16 mouse cellular contexts compared by ENCODE assay signal in genomic region chr11:67001717-67002116, GRCm38 (mm10). TPM values are rescaled to one million over a fixed set of nuclear protein-coding genes. Genes with fewer than 3 reads are reported as not detected.
DNase-seq lines count a peak whose midpoint lies in the region; ATAC-seq lines count a peak whose summit lies in the region.
"Had no signal": no experiment of that assay in that cellular context is flagged by ENCODE, and none has a peak within 500 bp of the region (broad histone marks: within the 10 kb centered on the region; RNA-seq: fewer than 3 reads in every experiment).

No protein-coding gene starts in this region.

- no peaks in the 10 kb centered on the region for H3K36me3 ChIP-seq in hindbrain, embryonic 10.5 days
- H3K36me3 ChIP-seq in midbrain, embryonic 12.5 days = no peaks in the 10 kb centered on the region
- H3K36me3 ChIP-seq: limb, embryonic 12.5 days had no signal

- H3K4me1 ChIP-seq in hindbrain, embryonic 10.5 days (replicated peaks) = peaks cover 32% of the 10 kb centered on the region
- H3K4me1 ChIP-seq in midbrain, embryonic 12.5 days = peaks cover 18% of the 10 kb centered on the region
- H3K4me1 ChIP-seq: limb, embryonic 12.5 days had no signal

- ATAC-seq in midbrain, embryonic 12.5 days (ENCODE audit: low FRiP score, low read depth) = peak; percentile 70

- H3K9ac ChIP-seq in midbrain, embryonic 12.5 days (replicated peaks) = no peak overlapping the region
- H3K9ac ChIP-seq: limb, embryonic 12.5 days had no signal

- H3K4me2 ChIP-seq in midbrain, embryonic 12.5 days (replicated peaks) = no peak overlapping the region
- H3K4me2 ChIP-seq: limb, embryonic 12.5 days had no signal

- H3K27ac ChIP-seq in hindbrain, embryonic 10.5 days = peak overlapping the region; percentile 83
- peak overlapping the region; percentile 56 for H3K27ac ChIP-seq in midbrain, embryonic 12.5 days (replicated peaks)
- H3K27ac ChIP-seq: kidney, postnatal 0 days; limb, embryonic 12.5 days had no signal

- peak; percentile 32 for DNase-seq in embryo, embryonic 9.5 days (ENCODE audit: extremely low spot score)
- peak; percentile 60 for DNase-seq in hindbrain, embryonic 10.5 days (ENCODE audit: low spot score)
- peak; percentile 50 for DNase-seq in retina, embryonic 14.5 days (ENCODE audit: low spot score)
- DNase-seq in heart, adult 18-20 months = no peak
- DNase-seq in thymus, adult 18-20 months = no peak
- DNase-seq in adrenal gland, postnatal 25 days = no peak
- DNase-seq: heart, postnatal 4 days; layer of hippocampus, postnatal 36 days; lung, adult 2 months; spleen, adult 18-20 months had no signal

- H3K9me3 ChIP-seq in hindbrain, embryonic 10.5 days = no peaks in the 10 kb centered on the region
- H3K9me3 ChIP-seq in midbrain, embryonic 12.5 days = no peaks in the 10 kb centered on the region
- H3K9me3 ChIP-seq: limb, embryonic 12.5 days had no signal

- WGBS in hindbrain, embryonic 10.5 days = 18% methylated on average over 1 of the region's 1 CpGs
- 3% methylated on average over 1 of the region's 1 CpGs for whole genome bisulfite sequencing in midbrain, embryonic 12.5 days

- H3K27me3 ChIP-seq in hindbrain, embryonic 10.5 days (ENCODE audit: insufficient read depth, poor library complexity, severe bottlenecking) = peaks cover 14% of the 10 kb centered on the region
- peaks cover 30% of the 10 kb centered on the region for H3K27me3 ChIP-seq in midbrain, embryonic 12.5 days
- H3K27me3 ChIP-seq: limb, embryonic 12.5 days had no signal

- H3K4me3 ChIP-seq in hindbrain, embryonic 10.5 days = no peak overlapping the region
- H3K4me3 ChIP-seq in midbrain, embryonic 12.5 days = no peak overlapping the region
- H3K4me3 ChIP-seq: limb, embryonic 12.5 days had no signal

RNA-seq across cellular contexts. Expression of gene Tmem220, which starts 23.2 kb away (rescaled TPM):
- 0.43 and 1.5 TPM in 2 replicates for polyA plus RNA-seq in hindbrain, embryonic 10.5 days (2016; fragmentation: Nextera tagmentation; extraction: Ambion mirVana)
- 1.2 and 1.3 TPM in 2 replicates for polyA plus RNA-seq in midbrain, embryonic 12.5 days (2016; fragmentation: Nextera tagmentation; extraction: Ambion mirVana)
- total RNA-seq in heart, adult 18-20 months (2021) = 1 to 10 TPM; 2.0 to 2.7 TPM
- 6.8 and 7.0 TPM in 2 replicates for total RNA-seq in adrenal gland, postnatal 25 days (2021)

RNA-seq across cellular contexts. Expression of gene Tmem238l, which starts 45.3 kb away (rescaled TPM):
- polyA plus RNA-seq in hindbrain, embryonic 10.5 days (2016; fragmentation: Nextera tagmentation; extraction: Ambion mirVana) = not detected in 2 replicates
- polyA plus RNA-seq in midbrain, embryonic 12.5 days (2016; fragmentation: Nextera tagmentation; extraction: Ambion mirVana) = not detected in 2 replicates
- not detected for total RNA-seq in heart, adult 18-20 months (2021)
- total RNA-seq in adrenal gland, postnatal 25 days (2021) = not detected in 2 replicates
- total RNA-seq: common myeloid progenitor, adult 5-6 weeks; granulocyte monocyte progenitor cell, adult 5-6 weeks; layer of hippocampus, postnatal 36 days; megakaryocyte, adult 5-6 weeks had no signal
- polyA plus RNA-seq: limb, embryonic 12.5 days had no signal

RNA-seq across cellular contexts. Expression of gene Adprm, which starts 50.7 kb away (rescaled TPM):
- 28.3 and 30.4 TPM in 2 replicates for polyA plus RNA-seq in hindbrain, embryonic 10.5 days (2016; fragmentation: Nextera tagmentation; extraction: Ambion mirVana)
- 34.8 and 37.5 TPM in 2 replicates for polyA plus RNA-seq in midbrain, embryonic 12.5 days (2016; fragmentation: Nextera tagmentation; extraction: Ambion mirVana)
- total RNA-seq in heart, adult 18-20 months (2021) = 10 to 100 TPM; 12.0 to 12.4 TPM
- total RNA-seq in adrenal gland, postnatal 25 days (2021) = 26.2 and 27.3 TPM in 2 replicates

RNA-seq across cellular contexts. Expression of gene Sco1, which starts 50.8 kb away (rescaled TPM):
- 18.0 and 22.3 TPM in 2 replicates for polyA plus RNA-seq in hindbrain, embryonic 10.5 days (2016; fragmentation: Nextera tagmentation; extraction: Ambion mirVana)
- polyA plus RNA-seq in midbrain, embryonic 12.5 days (2016; fragmentation: Nextera tagmentation; extraction: Ambion mirVana) = 17.5 and 19.8 TPM in 2 replicates
- total RNA-seq in heart, adult 18-20 months (2021) = 10 to 100 TPM; 21.5 to 22.6 TPM
- total RNA-seq in adrenal gland, postnatal 25 days (2021) = 19.9 and 21.0 TPM in 2 replicates

Comparison
In these comparisons a context has a peak if more than half of its experiments do, and no peak if none do; other contexts are left out.
1. DNase-seq: peak in embryo, embryonic 9.5 days (single experiment), hindbrain, embryonic 10.5 days (single experiment) and retina, embryonic 14.5 days (single experiment); none in heart, adult 18-20 months (0 of 2), thymus, adult 18-20 months (0 of 2) and adrenal gland, postnatal 25 days (single experiment).